Mouse (Mus musculus) urinary bladder, postnatal 14 days (tissue): ENCODE results near the gene Crip2.
A peak's percentile ranks its signal among the peaks of the same experiment; 100 is the strongest.

Experiments
- DNase-seq: peaks from one replicate; pipeline ENCODE4 v3.0.0; 2021; ENCODE audit warnings: low spot score

Crip2 gene

DNA sequence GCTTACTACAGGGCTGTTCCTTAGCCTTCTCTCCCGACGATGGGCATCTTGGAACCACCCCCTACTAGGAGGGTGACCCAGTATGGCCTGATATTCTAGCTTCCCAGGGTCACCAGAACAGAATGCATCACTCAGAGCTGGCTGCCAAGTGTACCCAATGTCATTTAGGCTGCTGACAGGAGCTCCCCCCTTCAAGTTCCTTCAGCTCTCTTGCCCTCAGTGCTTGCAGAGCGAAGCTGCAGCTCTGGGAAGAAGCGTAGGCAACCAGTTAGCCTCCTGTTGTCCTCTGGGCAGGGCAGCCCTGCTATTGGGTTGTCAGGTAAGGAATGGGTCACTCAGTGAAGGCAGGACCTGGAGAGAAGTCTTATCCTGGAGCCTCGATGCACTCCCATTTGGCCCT lies 44.9 kb downstream of the Crip2 start:
- DNase-seq: no peak

DNA sequence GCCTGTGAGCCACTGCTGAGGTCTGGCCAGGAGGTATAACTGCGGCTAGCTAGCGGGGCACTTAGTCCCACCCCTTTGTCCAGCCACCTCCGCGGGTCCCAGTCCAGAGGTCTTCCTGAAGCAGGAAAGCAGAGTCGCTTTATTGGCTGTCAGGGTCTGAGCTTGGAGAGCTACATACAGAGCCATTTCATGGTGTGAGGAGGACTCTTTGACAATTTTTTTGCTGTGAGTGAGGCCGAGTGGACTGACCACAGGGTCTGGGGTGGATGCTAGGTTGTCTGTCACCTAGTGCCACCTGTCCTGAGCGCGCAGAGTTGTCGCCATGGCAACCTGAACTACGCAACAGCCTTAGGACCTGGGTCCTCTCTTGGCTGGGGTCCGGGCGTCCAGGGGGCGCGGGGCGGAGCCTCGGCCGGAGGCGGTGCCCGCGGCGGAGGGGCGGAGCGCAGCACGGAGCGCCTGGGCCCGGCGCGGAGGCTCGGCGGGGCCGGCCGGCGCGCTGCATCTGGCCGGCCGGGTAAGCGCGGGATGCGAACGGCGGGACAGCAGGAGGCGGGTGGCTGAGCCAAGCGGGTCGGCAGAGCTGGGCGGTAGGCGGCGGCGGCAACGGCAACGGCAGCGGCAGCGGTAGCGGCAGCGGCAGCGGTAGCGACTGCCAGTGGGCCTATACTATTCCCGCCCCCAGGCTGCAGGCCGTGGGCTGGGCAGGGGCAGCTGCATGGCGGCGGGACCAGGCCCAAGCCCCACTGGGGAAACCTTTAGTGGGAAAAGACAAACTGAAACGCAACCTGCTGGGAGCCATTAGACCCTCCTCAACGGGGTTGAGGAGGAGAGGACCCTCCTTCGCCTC lies 45.6 kb downstream of the Crip2 start, which contains the start of gene Tmem121:
TSS of gene Tmem121 (plus strand) at position 489 of the 850 bp plus-strand sequence.
- no peak for DNase-seq

DNA sequence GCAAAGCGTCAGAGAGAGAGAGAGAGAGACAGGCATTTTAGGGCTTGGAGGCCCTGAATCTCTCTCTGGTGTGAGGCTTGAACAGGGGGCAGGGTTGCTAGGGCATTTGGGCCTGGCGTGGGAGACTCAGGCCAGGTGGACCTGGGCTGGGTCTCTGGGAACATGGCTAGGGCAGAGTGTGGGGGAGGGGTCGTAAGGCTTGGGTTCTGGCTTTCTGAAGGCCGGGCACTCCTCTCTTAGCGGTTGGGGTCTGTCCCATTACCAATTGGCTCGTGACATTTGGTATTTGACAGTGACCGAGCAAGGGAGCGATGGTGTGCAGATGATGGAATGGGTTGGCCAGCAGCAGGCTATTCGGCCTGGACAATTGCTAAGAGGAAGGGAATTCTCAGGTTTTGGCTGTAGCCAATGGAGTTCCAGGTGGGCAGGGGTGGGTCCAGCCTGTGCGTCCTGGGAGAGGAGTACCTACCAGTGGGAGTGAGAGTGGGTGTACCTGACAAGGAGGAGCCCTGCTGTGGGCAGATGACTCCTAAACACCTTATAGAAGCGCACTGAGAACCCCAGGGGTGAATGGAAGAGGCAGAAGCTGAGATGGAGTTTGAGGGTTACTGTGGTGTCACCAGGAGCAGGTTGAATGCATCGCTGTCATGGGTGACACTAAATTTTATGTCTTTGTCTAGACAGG lies 46.4 kb downstream of the Crip2 start:
- DNase-seq: no peak

DNA sequence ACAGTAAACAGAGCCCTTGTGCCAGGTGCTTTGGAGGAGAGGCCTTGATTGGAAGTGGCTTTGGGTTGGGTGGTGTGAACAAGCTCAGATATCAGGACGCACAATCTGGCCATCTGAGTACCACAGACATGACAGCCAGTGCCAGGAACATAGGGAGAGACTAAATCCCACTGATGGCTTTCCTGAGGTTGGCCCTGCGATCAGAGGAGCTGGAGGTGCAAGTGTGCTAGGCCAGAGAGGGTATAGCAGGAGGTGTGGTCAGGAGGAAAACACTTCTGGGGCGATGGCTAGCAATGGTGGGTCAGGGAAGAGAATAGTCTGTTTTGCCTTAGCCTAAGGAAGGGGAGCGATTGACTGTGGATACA lies 47.0 kb downstream of the Crip2 start:
- no peak for DNase-seq

DNA sequence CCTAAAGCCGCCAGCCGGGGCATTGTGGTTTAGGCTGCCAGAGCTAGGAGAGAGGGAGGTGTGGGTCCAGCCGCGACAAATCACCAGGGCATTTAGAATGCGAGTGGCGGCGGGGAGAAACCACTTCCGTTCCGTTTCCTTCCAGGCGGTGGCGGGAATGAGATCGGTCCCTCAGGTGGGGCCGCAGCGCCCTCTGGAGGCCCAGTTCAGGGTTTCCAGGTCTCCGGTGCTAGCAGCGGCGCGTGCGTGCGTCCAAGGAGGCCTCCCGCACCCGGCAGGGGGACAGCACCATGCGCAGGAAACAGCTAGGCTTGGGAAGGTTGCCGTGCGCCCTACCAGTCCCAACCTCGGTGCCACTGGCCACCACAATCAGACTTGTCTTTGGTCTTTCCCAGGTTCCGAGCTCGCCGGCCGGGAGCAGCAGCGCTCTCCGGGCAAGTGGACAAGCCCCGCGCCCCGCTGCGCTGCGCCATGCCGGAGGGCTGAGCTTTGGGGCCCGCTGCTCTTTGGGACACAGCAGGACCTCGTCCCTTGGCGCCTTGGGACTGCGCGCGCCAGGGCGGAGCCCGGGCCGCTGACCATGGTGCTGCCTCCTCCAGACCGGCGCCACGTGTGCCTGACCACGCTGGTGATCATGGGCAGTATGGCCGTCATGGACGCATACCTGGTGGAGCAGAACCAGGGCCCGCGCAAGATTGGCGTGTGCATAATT lies 47.7 kb downstream of the Crip2 start:
- DNase-seq: peak; percentile 85

DNA sequence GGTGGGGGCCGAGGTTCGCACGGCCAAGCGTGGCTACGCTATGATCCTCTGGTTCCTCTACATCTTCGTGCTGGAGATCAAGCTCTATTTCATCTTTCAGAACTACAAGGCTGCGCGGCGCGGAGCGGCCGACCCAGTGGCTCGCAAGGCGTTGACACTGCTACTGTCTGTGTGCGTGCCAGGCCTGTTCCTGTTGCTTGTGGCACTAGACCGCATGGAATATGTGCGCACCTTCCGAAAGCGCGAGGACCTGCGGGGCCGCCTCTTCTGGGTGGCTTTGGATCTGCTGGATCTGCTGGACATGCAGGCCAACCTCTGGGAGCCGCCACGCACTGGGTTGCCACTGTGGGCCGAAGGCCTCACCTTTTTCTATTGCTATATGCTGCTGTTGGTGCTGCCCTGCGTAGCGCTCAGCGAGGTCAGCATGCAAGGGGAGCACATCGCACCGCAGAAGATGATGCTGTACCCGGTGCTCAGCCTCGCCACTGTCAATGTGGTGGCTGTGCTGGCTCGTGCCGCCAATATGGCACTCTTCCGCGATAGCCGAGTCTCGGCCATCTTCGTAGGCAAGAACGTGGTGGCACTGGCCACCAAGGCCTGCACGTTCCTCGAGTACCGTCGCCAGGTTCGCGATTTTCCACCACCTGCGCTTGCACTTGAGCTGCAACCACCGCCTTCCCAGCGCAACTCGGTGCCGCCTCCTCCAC lies 48.5 kb downstream of the Crip2 start:
- no peak for DNase-seq

DNA sequence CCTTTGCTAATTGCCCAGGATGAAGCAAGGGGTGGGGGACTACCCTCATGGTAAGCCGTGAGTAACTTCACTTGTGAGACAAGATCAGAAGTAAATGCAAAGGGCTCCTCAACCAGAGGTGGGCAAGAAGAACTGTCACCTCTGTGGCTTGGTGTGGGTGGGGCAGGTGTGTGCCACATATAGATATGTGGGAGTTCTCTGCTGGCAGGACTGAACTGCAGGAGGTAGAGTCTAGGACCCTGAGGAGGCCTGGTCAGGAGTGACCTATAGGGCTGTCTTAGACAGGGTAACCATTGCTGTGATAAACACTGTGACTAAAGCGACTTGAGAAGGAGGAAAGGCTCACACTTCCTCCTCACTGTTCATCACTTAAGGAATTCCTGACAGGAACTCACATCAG lies 53.4 kb downstream of the Crip2 start:
- DNase-seq: no peak
